Mouse (Mus musculus) MEL (cell line): Measurements from ENCODE around the gene Sh3tc1. TPM values are rescaled to one million over a fixed set of nuclear protein-coding genes. Genes with fewer than 3 reads are reported as not detected.

Experiments used
- DNase-seq: peaks from one replicate; pipeline ENCODE4 v3.0.0; 2011; ENCODE audit warnings: low read depth, low spot score
- H3K27ac ChIP-seq: 2 replicates; pipeline ENCODE4 v1.5.1; 2012; ENCODE audit warnings: low read depth, mild to moderate bottlenecking, control low read depth, low read length, moderate library complexity; ENCODE audit not compliant: control insufficient read depth
- H3K27me3 ChIP-seq, 2 experiments: fragments of 150-350 bp in 1 of 2; sonication (generic) in 1 of 2; 2 replicates each; pipeline ENCODE4 v1.6.1; 2012; ENCODE audit warnings: low read length in 2 of 2, mild to moderate bottlenecking in 2 of 2, improper control_type of control experiment in 1 of 2, moderate library complexity in 1 of 2; ENCODE audit not compliant: insufficient read depth in 2 of 2, control insufficient read depth in 1 of 2
- H3K36me3 ChIP-seq, 2 experiments: 2 replicates each; pipeline ENCODE4 v1.6.1; 2012 to 2014; ENCODE audit warnings: low read length in 2 of 2, improper control_type of control experiment in 1 of 2, inconsistent platforms in 1 of 2, mild to moderate bottlenecking in 1 of 2; ENCODE audit not compliant: insufficient read depth in 2 of 2, control insufficient read depth in 1 of 2
- H3K4me1 ChIP-seq, 2 experiments: fragments of 150-350 bp in 1 of 2; sonication (generic) in 1 of 2; 2 replicates each; pipeline ENCODE4 v1.6.1; 2012; ENCODE audit warnings: low read length in 2 of 2, improper control_type of control experiment in 1 of 2, mild to moderate bottlenecking in 1 of 2; ENCODE audit not compliant: insufficient read depth in 2 of 2, control insufficient read depth in 1 of 2
- H3K4me3 ChIP-seq, 2 experiments: fragments of 150-350 bp in 1 of 2; sonication (generic) in 1 of 2; 2 replicates each; pipeline ENCODE4 v1.5.1; 2012; ENCODE audit warnings: low read depth in 2 of 2, low read length in 2 of 2, mild to moderate bottlenecking in 2 of 2, moderate library complexity in 2 of 2, control low read depth in 1 of 2, improper control_type of control experiment in 1 of 2; ENCODE audit not compliant: control insufficient read depth in 1 of 2, insufficient read depth in 1 of 2
- H3K79me2 ChIP-seq: 2 replicates; pipeline ENCODE4 v1.6.1; 2012; ENCODE audit warnings: mild to moderate bottlenecking, low read length, moderate library complexity; ENCODE audit not compliant: control insufficient read depth, poor library complexity, insufficient read depth
- H3K9ac ChIP-seq: 2 replicates; pipeline ENCODE4 v1.6.1; 2012; ENCODE audit warnings: low read depth, mild to moderate bottlenecking, control low read depth, low read length, moderate library complexity; ENCODE audit not compliant: control insufficient read depth, poor library complexity, severe bottlenecking
- H3K9me3 ChIP-seq: fragments of 150-350 bp; sonication (generic); replicated peaks from 2 replicates; pipeline ENCODE4 v1.6.1; 2012; ENCODE audit warnings: mild to moderate bottlenecking, low read length, improper control_type of control experiment, moderate library complexity; ENCODE audit not compliant: insufficient read depth
- CHD2 ChIP-seq: IDR thresholded peaks from 2 replicates; pipeline ENCODE4 v1.6.1; 2011; ENCODE audit warnings: low read length, improper control_type of control experiment
- EP300 ChIP-seq, 2 experiments: IDR thresholded peaks; 2 replicates each; pipeline ENCODE4 v1.6.1; 2011; ENCODE audit warnings: improper control_type of control experiment in 2 of 2, low read length in 2 of 2, low read depth in 1 of 2, mild to moderate bottlenecking in 1 of 2
- ETS1 ChIP-seq: IDR thresholded peaks from 2 replicates; pipeline ENCODE4 v1.6.1; 2012; ENCODE audit warnings: low read depth, mild to moderate bottlenecking, inconsistent platforms, low read length, improper control_type of control experiment, moderate library complexity
- HCFC1 ChIP-seq: IDR thresholded peaks from 2 replicates; pipeline ENCODE4 v1.6.1; 2012; ENCODE audit warnings: low read depth, mild to moderate bottlenecking, inconsistent platforms, low read length, improper control_type of control experiment, moderate library complexity
- MAFK ChIP-seq: IDR thresholded peaks from 2 replicates; pipeline ENCODE4 v1.6.1; 2011; ENCODE audit warnings: low read depth, mild to moderate bottlenecking, low read length, improper control_type of control experiment, borderline replicate concordance
- MXI1 ChIP-seq: IDR thresholded peaks from 2 replicates; pipeline ENCODE4 v1.6.1; 2011; ENCODE audit warnings: mild to moderate bottlenecking, low read depth, low read length, improper control_type of control experiment
- NELFE ChIP-seq: IDR thresholded peaks from 2 replicates; pipeline ENCODE4 v1.6.1; 2011; ENCODE audit warnings: low read depth, low read length, improper control_type of control experiment
- POLR2A ChIP-seq, 2 experiments: IDR thresholded peaks; 2 replicates each; pipeline ENCODE4 v1.6.1; 2011 to 2012; ENCODE audit warnings: low read length in 2 of 2, mild to moderate bottlenecking in 2 of 2, control low read depth in 1 of 2, improper control_type of control experiment in 1 of 2, low read depth in 1 of 2, moderate library complexity in 1 of 2; ENCODE audit not compliant: control insufficient read depth in 1 of 2, insufficient read depth in 1 of 2, poor library complexity in 1 of 2
- POLR2AphosphoS5 ChIP-seq: IDR thresholded peaks from 2 replicates; pipeline ENCODE4 v1.6.1; 2012; ENCODE audit warnings: low read depth, borderline replicate concordance, mild to moderate bottlenecking, inconsistent platforms, low read length, moderate library complexity, mixed read lengths
- RAD21 ChIP-seq: IDR thresholded peaks from 2 replicates; pipeline ENCODE4 v1.6.1; 2011; ENCODE audit warnings: mild to moderate bottlenecking, low read depth, low read length, improper control_type of control experiment
- RCOR1 ChIP-seq: IDR thresholded peaks from 2 replicates; pipeline ENCODE4 v1.6.1; 2012; ENCODE audit warnings: low read depth, mild to moderate bottlenecking, inconsistent platforms, low read length, improper control_type of control experiment
- SIN3A ChIP-seq: IDR thresholded peaks from 2 replicates; pipeline ENCODE4 v1.6.1; 2012; ENCODE audit warnings: low read length, improper control_type of control experiment, inconsistent platforms
- SMC3 ChIP-seq: IDR thresholded peaks from 2 replicates; pipeline ENCODE4 v1.6.1; 2011; ENCODE audit warnings: low read depth, low read length, improper control_type of control experiment
- TAL1 ChIP-seq: IDR thresholded peaks from 2 replicates; pipeline ENCODE4 v1.6.1; 2012; ENCODE audit warnings: mild to moderate bottlenecking, inconsistent platforms, low read length, moderate library complexity, mixed read lengths
- TCF12 ChIP-seq: IDR thresholded peaks from 2 replicates; pipeline ENCODE4 v1.6.1; 2014; ENCODE audit warnings: low read depth, mild to moderate bottlenecking, inconsistent platforms, low read length, improper control_type of control experiment, moderate library complexity
- UBTF ChIP-seq: IDR thresholded peaks from 2 replicates; pipeline ENCODE4 v1.6.1; 2012; ENCODE audit warnings: low read depth, mild to moderate bottlenecking, inconsistent platforms, low read length, improper control_type of control experiment, moderate library complexity, borderline replicate concordance; ENCODE audit not compliant: insufficient read depth
- ZC3H11A ChIP-seq: IDR thresholded peaks from 2 replicates; pipeline ENCODE4 v1.6.1; 2012; ENCODE audit warnings: low read depth, mild to moderate bottlenecking, inconsistent platforms, low read length, improper control_type of control experiment
- ZMIZ1 ChIP-seq: IDR thresholded peaks from 2 replicates; pipeline ENCODE4 v1.6.1; 2012; ENCODE audit warnings: low read depth, mild to moderate bottlenecking, inconsistent platforms, low read length, improper control_type of control experiment, moderate library complexity
- polyA plus RNA-seq, 2 experiments: library from polyadenylated mRNA; stranded (reverse) in 1 of 2; unstranded in 1 of 2; fragments of >175 nt in 1 of 2; fragments of >200 nt in 1 of 2; gene quantifications; 2 replicates each; pipeline versions ENCODE4 v1.2.1 to v1.2.4; 2012; ENCODE audit warnings: low replicate concordance in 2 of 2, low read depth in 1 of 2; ENCODE audit not compliant: insufficient read length in 2 of 2, insufficient read depth in 1 of 2, missing spikeins in 1 of 2
- total RNA-seq: library from RNA; depleted of rRNA; stranded (reverse); fragments of 300-350 nt; gene quantifications from 2 replicates; pipeline ENCODE4 v1.2.3, GENCODE M21; 2012

Gene Sh3tc1
- total and polyA plus RNA-seq, 3 experiments, result not detected

DNA sequence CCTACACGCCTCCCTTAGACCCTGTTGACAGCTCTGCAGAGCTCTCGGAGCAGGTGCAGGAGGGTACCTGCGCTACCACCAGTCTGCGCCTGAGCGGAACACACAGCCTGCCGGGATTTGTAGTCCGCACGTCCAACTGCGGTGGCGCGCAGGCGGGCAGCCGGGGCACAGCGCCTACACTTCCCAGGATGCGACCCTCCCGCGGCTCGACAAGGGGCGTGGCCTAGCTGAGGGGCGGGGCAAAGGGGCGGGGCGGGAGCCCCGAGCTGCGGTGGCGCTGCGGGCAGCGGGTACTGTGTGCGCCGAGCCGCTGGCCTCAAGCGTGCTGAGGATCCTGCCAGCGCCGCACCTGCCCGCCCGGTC lies 17.8 kb upstream of the Sh3tc1 start, which contains the start of gene Ablim2:
Gene Ablim2 (plus strand): TSS at position 242 of the 363 bp plus-strand sequence.
- H3K27me3 ChIP-seq, result no peaks in the 10 kb centered on the region
- no peak for DNase-seq
- TF ChIP-seq TCF12 (no peak), POLR2A (IDR thresholded peaks at IDR 0.05; ENCODE audit: control insufficient read depth in 1 of 2, insufficient read depth in 1 of 2, low read depth in 1 of 2, low read length in 2 of 2, poor library complexity in 1 of 2) (no peak), ZC3H11A (no peak), TAL1 (no peak), NELFE (no peak), MXI1 (no peak), RAD21 (no peak), SIN3A (no peak), EP300 (IDR thresholded peaks at IDR 0.05; ENCODE audit: low read depth in 1 of 2, low read length in 2 of 2) (no peak), MAFK (no peak), RCOR1 (no peak), ETS1 (no peak), SMC3 (no peak), HCFC1 (no peak)

DNA sequence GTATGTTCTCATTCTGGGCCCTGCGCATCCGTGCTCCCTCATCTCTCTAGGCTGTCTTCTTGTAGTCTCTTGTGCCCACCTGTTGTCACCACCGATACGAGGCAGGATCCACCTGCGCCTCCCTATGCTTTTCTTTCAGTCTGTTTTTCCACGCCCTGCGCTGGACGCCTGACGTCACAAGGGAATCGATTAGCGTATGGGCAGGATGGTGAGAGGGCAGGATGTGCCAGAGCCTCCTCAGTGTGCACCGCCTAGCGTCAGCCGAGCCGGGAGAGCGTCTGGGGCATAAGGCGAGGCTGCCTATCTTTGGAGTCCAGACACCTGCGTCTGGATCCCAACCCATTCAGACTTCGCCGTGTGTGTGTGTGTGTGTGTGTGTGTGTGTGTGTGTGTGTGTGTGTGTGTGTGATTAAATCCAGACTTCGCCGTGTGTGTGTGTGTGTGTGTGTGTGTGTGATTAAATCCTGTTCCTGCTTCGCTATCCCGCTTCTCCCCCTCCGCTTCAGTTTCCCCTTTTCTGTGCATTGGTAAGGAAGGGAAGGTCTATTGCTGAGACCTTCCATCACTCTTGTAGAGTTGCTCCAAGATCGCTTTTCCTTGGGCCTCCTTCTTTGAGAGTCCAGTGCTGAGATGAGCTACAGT lies 17.3 kb upstream of the Sh3tc1 start:
- H3K9ac ChIP-seq, result no peak overlapping the region
- no peaks in the 10 kb centered on the region for H3K36me3 ChIP-seq
- no peak overlapping the region for H3K27ac ChIP-seq
- DNase-seq, result no peak
- no peaks in the 10 kb centered on the region for H3K9me3 ChIP-seq
- no peaks in the 10 kb centered on the region for H3K4me1 ChIP-seq
- no peaks in the 10 kb centered on the region for H3K79me2 ChIP-seq
- no peaks in the 10 kb centered on the region for H3K27me3 ChIP-seq
- H3K4me3 ChIP-seq, result no peak overlapping the region
- TF ChIP-seq UBTF, result no peak
- no peak for TF ChIP-seq SMC3
- TF ChIP-seq TCF12, result no peak
- no peak for TF ChIP-seq CHD2
- no peak for TF ChIP-seq POLR2AphosphoS5
- TF ChIP-seq MXI1, result no peak
- no peak for TF ChIP-seq HCFC1
- no peak for TF ChIP-seq ZMIZ1

More for the DNA sequence above, 17.8 kb upstream of the Sh3tc1 start, which contains the start of gene Ablim2:
- Histone ChIP-seq H3K36me3 (no peaks in the 10 kb centered on the region), H3K79me2 (no peaks in the 10 kb centered on the region), H3K9ac (no peak within 1 kb of the TSS), H3K9me3 (no peaks in the 10 kb centered on the region), H3K4me3 (no peak within 1 kb of the TSS), H3K27ac (no peak within 1 kb of the TSS), H3K4me1 (no peaks in the 10 kb centered on the region)
